Mouse (Mus musculus) liver, embryonic 14.5 days (tissue): Measurements from ENCODE around the gene Tmem106b. TPM values are rescaled to one million over a fixed set of nuclear protein-coding genes. Genes with fewer than 3 reads are reported as not detected.

Experiments used
- ATAC-seq: fragments of 200-750 bp; cut with Nextera tagmentation; 2 replicates; pipeline ENCODE4 v1.8.0; 2017; ENCODE audit warnings: moderate number of reproducible peaks, mild to moderate bottlenecking, moderate library complexity; ENCODE audit not compliant: insufficient read depth
- DNase-seq, 3 experiments: peaks; one replicate each; pipeline ENCODE4 v3.0.0-alpha.2; 2012 to 2013; ENCODE audit warnings: low read depth in 3 of 3, low spot score in 3 of 3
- H3K27ac ChIP-seq: fragments of 300-500 bp; sonication (generic); 2 replicates; pipeline ENCODE4 v1.5.1; 2014; ENCODE audit warnings: moderate library complexity, mild to moderate bottlenecking, control low read depth, inconsistent platforms
- H3K27me3 ChIP-seq: fragments of 300-500 bp; sonication (generic); 2 replicates; pipeline ENCODE4 v1.6.1; 2014; ENCODE audit warnings: mild to moderate bottlenecking, low read length, moderate library complexity; ENCODE audit not compliant: control insufficient read depth, insufficient read depth
- H3K36me3 ChIP-seq: fragments of 300-500 bp; sonication (generic); replicated peaks from 2 replicates; pipeline ENCODE4 v1.6.1; 2014; ENCODE audit warnings: low read depth; ENCODE audit not compliant: control insufficient read depth, insufficient read depth
- H3K4me1 ChIP-seq, 2 experiments: fragments of 200-500 bp in 1 of 2; fragments of 300-500 bp in 1 of 2; sonication (generic) in 1 of 2; replicated peaks; 2 replicates each; pipeline ENCODE4 v1.6.1; 2012 to 2014; ENCODE audit warnings: antibody characterized with exemption in 1 of 2, inconsistent platforms in 1 of 2, low read length in 1 of 2; ENCODE audit not compliant: control insufficient read depth in 2 of 2, insufficient read depth in 2 of 2
- H3K4me2 ChIP-seq: fragments of 300-500 bp; sonication (generic); 2 replicates; pipeline ENCODE4 v1.6.1; 2014; ENCODE audit warnings: low read depth, mild to moderate bottlenecking, control low read depth, moderate library complexity
- H3K4me3 ChIP-seq, 2 experiments: fragments of 200-500 bp in 1 of 2; fragments of 300-500 bp in 1 of 2; sonication (generic) in 1 of 2; 2 replicates each; pipeline ENCODE4 v1.5.1; 2012 to 2014; ENCODE audit warnings: low read depth in 2 of 2, low read length in 2 of 2, mild to moderate bottlenecking in 2 of 2, control low read depth in 1 of 2, inconsistent platforms in 1 of 2, moderate library complexity in 1 of 2; ENCODE audit not compliant: insufficient read depth in 1 of 2
- H3K9ac ChIP-seq: fragments of 300-500 bp; sonication (generic); replicated peaks from 2 replicates; pipeline ENCODE4 v1.6.1; 2014; ENCODE audit warnings: mild to moderate bottlenecking, control low read depth, moderate library complexity
- H3K9me3 ChIP-seq: fragments of 300-500 bp; sonication (generic); 2 replicates; pipeline ENCODE4 v1.6.1; 2016; ENCODE audit warnings: low read length, mixed read lengths; ENCODE audit not compliant: control insufficient read depth
- CTCF ChIP-seq: IDR thresholded peaks from 2 replicates; pipeline ENCODE4 v1.5.1; 2016; ENCODE audit warnings: antibody characterized with exemption, low read depth, control low read depth
- EP300 ChIP-seq: IDR thresholded peaks from 2 replicates; pipeline ENCODE4 v1.6.1; 2016; ENCODE audit warnings: antibody characterized with exemption, low read depth
- WGBS: fragments of 180-500 bp; shearing (Covaris S2); extraction: QIAGEN DNeasy Blood & Tissue Kit; methylation state at CpG from one replicate; pipeline ENCODE4 v1.1.7; 2014; ENCODE audit not compliant: insufficient replicate concordance; 5-methylcytosine and 5-hydroxymethylcytosine counted together
- polyA plus RNA-seq, 2 experiments: library from polyadenylated mRNA; depleted of rRNA in 1 of 2; stranded (reverse) in 1 of 2; unstranded in 1 of 2; fragments of >200 nt; fragmentation: Nextera tagmentation in 1 of 2; extraction: Ambion mirVana in 1 of 2; gene quantifications; 2 replicates each; pipeline versions ENCODE4 v1.2.1 to v1.2.3; 2012 to 2014

Tmem106b gene
- polyA plus RNA-seq (2012; rRNA removed) (3.1 and 4.0 TPM in 2 replicates), polyA plus RNA-seq (2014; fragmentation: Nextera tagmentation; extraction: Ambion mirVana) (9.9 and 10.6 TPM in 2 replicates)

DNA sequence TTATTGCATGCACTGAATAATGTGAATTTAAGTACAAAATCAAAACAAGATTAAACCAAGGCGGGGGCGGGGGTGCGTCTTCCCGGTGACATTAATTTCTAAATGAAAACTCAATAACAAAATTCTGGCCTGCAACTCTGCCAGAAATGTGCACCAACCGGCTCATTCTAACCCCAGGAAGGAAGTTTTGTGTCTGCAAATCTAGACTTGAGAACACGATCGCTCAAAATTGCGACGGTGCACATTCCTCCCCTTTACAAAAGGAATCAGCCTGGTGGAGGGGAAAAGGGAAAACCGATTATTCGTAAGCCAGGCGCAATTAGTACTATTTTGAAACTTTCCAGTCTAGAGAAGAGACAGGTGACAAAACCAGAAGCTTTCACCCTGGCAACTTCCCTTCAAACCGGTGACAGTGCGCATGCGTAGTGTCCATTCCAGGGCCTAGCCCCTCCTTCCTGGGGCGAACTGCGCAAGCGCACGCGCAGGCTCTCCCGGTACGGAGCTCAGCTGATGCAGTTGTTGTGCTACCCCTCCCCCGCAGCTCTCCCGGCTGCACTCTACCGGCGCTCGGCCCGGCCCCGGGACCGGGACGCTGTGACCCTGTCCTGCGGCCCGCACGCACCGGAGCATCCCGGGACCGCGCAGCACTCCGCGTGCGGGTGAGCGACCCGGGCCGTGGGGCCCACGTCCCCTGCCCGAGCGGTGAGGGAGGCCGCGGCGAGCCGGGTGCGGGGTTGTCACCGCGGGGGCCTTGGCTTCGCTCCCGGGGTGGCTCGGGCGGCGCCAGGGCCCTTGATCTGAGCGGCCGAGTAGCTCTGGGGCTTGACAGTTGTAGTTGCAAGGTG, at the start of gene Tmem106b:
TSS of gene Tmem106b (plus strand) at position 458 of the 845 bp plus-strand sequence.
- Histone ChIP-seq H3K27me3 (no peaks in the 10 kb centered on the region), H3K4me2 (peak within 1 kb of the TSS; percentile 83)

DNA sequence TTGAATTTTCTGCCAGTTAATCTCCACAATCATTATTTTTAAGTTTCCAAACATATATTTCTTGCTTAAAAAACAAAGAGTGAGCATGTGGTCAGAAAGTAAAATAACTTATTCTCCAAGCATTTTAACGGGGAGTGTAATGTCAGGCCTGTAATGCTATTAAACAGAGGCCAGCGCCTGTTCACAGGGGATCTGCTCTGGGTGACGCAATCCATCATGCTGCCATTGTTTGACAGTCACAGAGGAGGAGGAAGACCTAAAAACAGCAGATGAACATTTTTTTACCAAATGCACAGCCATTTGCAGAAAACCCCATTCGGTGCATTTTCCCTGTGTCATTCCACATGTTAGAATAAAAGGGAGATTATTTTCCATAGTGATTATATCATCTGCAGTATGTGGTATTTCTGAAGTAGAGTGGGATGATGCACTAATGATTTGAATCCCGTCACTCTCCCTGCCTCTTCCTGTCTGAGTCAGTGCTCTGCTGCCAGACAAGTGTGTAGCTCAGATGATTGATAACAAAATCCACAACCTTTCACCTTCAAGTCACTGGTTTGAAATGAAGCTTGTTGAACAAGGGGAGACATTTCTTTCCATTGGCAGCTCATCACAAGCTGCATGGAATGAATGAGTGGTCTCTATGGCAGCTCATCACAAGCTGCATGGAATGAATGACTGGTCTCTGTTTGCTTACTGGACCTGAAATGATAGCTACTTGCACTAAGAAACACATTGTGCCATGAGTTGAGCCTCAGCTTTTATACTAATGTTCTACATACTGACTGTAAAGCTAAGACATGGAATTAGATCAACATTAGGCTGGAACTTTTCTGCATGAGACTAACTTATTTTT, 48.1 kb upstream of the Tmem106b start:
- H3K27ac ChIP-seq = no peak overlapping the region
- H3K4me2 ChIP-seq = no peak overlapping the region
- H3K36me3 ChIP-seq = no peaks in the 10 kb centered on the region
- 36% methylated on average over 5 of the region's 5 CpGs for WGBS
- no peaks in the 10 kb centered on the region for H3K9me3 ChIP-seq
- H3K4me1 ChIP-seq = no peaks in the 10 kb centered on the region
- no peak for TF ChIP-seq CTCF
- no peak for TF ChIP-seq EP300
- no peak for DNase-seq
- H3K4me3 ChIP-seq = no peak overlapping the region
- no peak for ATAC-seq
- no peaks in the 10 kb centered on the region for H3K27me3 ChIP-seq
- no peak overlapping the region for H3K9ac ChIP-seq

More for the DNA sequence above, at the start of gene Tmem106b:
- Histone ChIP-seq H3K9me3 (no peaks in the 10 kb centered on the region), H3K36me3 (no peaks in the 10 kb centered on the region; the same call in 1 of the 2 replicates), H3K4me1 (peaks cover 6% of the 10 kb centered on the region in 2 experiments), H3K27ac (peak within 1 kb of the TSS; percentile 39), H3K9ac (peak within 1 kb of the TSS; percentile 88), H3K4me3 (peak within 1 kb of the TSS; percentile 88 to 90)
- TF ChIP-seq CTCF (no peak), EP300 (no peak)
- WGBS = 2% methylated on average over 58 of the region's 61 CpGs
- peak; percentile 99 for ATAC-seq
- DNase-seq = peak; percentile 88 to 91 (median 90)

DNA sequence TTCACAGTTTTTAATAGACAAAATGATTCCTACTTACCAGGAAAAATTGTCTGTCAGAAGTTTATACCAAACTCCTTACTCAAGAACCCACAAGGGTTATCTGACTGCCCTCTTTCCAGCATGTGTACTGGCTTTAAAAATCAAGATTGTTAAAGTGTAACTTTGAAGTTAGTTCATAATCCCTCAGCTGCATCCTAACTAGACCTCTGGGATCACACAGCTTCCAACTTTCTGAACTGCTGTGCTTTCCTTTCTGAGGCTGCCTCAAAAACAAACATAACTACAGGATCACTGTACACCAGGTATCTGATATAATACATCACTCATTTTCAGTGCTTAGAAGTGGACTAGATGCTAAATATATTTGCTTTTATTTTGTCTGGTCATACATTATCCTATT, 39.0 kb upstream of the Tmem106b start:
- Histone ChIP-seq H3K4me3 (no peak overlapping the region), H3K27ac (no peak overlapping the region), H3K4me2 (no peak overlapping the region), H3K9ac (no peak overlapping the region), H3K27me3 (no peaks in the 10 kb centered on the region), H3K9me3 (no peaks in the 10 kb centered on the region), H3K4me1 (no peaks in the 10 kb centered on the region), H3K36me3 (no peaks in the 10 kb centered on the region)
- DNase-seq = no peak
- ATAC-seq = no peak
- TF ChIP-seq EP300 = no peak
- TF ChIP-seq CTCF = no peak

DNA sequence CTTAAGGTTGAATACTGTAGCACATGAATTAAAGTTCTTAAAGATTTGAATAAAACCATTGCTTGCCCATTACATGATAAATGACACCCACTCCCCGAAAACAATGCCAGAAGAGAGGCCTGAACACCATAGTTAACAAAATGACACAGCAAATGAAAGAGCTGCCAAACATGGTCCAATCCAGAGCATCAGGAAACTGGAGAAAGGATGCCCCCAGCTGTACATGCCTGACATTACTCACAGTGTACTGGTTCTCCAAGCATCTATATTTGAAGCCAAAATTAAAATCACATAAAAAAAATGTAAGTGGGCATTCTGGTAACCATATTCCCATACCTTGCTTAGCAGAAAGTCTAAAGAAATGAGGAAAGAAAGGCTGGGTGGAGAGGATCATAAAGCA, 38.6 kb upstream of the Tmem106b start:
- no peaks in the 10 kb centered on the region for H3K27me3 ChIP-seq
- no peak overlapping the region for H3K4me2 ChIP-seq
- WGBS = 35% methylated on average over 1 of the region's 1 CpGs
- H3K4me3 ChIP-seq = no peak overlapping the region
- TF ChIP-seq CTCF = no peak
- no peaks in the 10 kb centered on the region for H3K4me1 ChIP-seq
- H3K27ac ChIP-seq = no peak overlapping the region
- H3K9me3 ChIP-seq = no peaks in the 10 kb centered on the region
- no peak for ATAC-seq
- no peak for DNase-seq
- no peaks in the 10 kb centered on the region for H3K36me3 ChIP-seq
- no peak overlapping the region for H3K9ac ChIP-seq
